Mouse (Mus musculus) intestine, embryonic 14.5 days (tissue): ENCODE data around the gene Wdr59. TPM values are rescaled to one million over a fixed set of nuclear protein-coding genes. Genes with fewer than 3 reads are reported as not detected.

Source experiments
- ATAC-seq: fragments of 200-750 bp; cut with Nextera tagmentation; replicated peaks from 2 replicates; pipeline ENCODE4 v1.8.0; 2017; ENCODE audit warnings: low read depth, moderate number of reproducible peaks, moderate TSS enrichment, moderate library complexity; ENCODE audit not compliant: low FRiP score, low TSS enrichment
- DNase-seq: peaks from one replicate; pipeline ENCODE4 v3.0.0-alpha.2; 2018; ENCODE audit warnings: low spot score
- H3K27ac ChIP-seq: fragments of 300-500 bp; sonication (generic); 2 replicates; pipeline ENCODE4 v1.5.1; 2014; ENCODE audit warnings: low read depth, mild to moderate bottlenecking, control low read depth
- H3K27me3 ChIP-seq: fragments of 300-500 bp; sonication (generic); replicated peaks from 2 replicates; pipeline ENCODE4 v1.6.1; 2014; ENCODE audit warnings: low read length, control low read depth; ENCODE audit not compliant: control insufficient read depth, insufficient read depth
- H3K36me3 ChIP-seq: fragments of 300-500 bp; sonication (generic); 2 replicates; pipeline ENCODE4 v1.6.1; 2014; ENCODE audit warnings: low read length, control low read depth; ENCODE audit not compliant: control insufficient read depth, insufficient read depth
- H3K4me1 ChIP-seq: fragments of 300-500 bp; sonication (generic); replicated peaks from 2 replicates; pipeline ENCODE4 v1.6.1; 2014; ENCODE audit warnings: low read length, control low read depth, mixed read lengths; ENCODE audit not compliant: control insufficient read depth, insufficient read depth
- H3K4me2 ChIP-seq: fragments of 300-500 bp; sonication (generic); 2 replicates; pipeline ENCODE4 v1.6.1; 2014; ENCODE audit warnings: low read length
- H3K4me3 ChIP-seq: fragments of 300-500 bp; sonication (generic); 2 replicates; pipeline ENCODE4 v1.5.1; 2014; ENCODE audit warnings: low read depth, low read length, control low read depth, mixed read lengths
- H3K9ac ChIP-seq: fragments of 300-500 bp; sonication (generic); 2 replicates; pipeline ENCODE4 v1.6.1; 2014; ENCODE audit warnings: mild to moderate bottlenecking, low read length
- H3K9me3 ChIP-seq: fragments of 300-500 bp; sonication (generic); 2 replicates; pipeline ENCODE4 v1.6.1; 2016; ENCODE audit warnings: low read length, control low read depth; ENCODE audit not compliant: control insufficient read depth
- WGBS: fragments of 180-500 bp; shearing (Covaris S2); extraction: QIAGEN DNeasy Blood & Tissue Kit; methylation state at CpG from one replicate; pipeline ENCODE4 v1.1.7; 2014; 5-methylcytosine and 5-hydroxymethylcytosine counted together
- polyA plus RNA-seq: library from polyadenylated mRNA; unstranded; fragments of >200 nt; fragmentation: Nextera tagmentation; extraction: Ambion mirVana; gene quantifications from 2 replicates; pipeline ENCODE4 v1.2.1, GENCODE M21; 2014

Gene Wdr59
- 5.2 TPM in 2 replicates for polyA plus RNA-seq

DNA sequence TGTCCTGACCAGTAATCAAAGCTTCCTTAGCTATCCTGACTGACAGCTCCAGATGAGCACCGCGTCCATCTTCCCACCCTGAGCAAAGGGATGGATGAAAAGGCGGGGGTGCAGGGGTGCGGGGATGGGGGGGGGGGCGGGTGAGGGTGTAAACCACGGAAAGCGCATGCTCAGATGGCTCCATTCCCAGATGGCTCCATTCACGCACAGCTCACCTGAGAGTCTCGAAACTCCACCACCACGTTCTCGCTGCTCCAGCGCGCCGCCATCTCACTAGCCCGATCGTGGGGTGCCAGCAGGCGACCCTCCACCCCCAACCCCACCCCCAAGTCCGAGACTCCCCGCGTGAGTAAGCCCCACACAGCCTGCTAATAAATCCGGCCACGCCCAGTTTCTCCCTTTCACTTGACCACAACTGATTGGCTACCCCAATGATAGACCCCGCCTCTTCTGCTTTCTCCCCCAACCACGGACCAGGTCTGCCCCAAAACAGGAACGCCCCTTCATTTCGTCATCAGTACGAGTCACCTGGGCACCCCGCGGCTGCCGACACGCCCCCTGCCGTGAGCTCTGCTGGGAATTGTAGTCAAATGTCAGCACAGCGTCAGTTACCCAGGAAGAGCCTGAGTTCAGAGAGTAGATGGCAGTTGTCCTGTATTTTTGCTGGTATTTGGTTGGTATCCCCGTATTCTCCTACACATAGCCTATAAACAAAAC, at the start of gene Wdr59:
TSS of gene Wdr59 (minus strand) at position 380 of the 717 bp plus-strand sequence.
- Histone ChIP-seq H3K36me3 (no peaks in the 10 kb centered on the region), H3K9me3 (no peaks in the 10 kb centered on the region), H3K27ac (no peak within 1 kb of the TSS), H3K9ac (peak within 1 kb of the TSS; percentile 48), H3K4me2 (peak within 1 kb of the TSS; percentile 72), H3K27me3 (no peaks in the 10 kb centered on the region), H3K4me3 (peak within 1 kb of the TSS; percentile 67), H3K4me1 (peaks cover 7% of the 10 kb centered on the region; the same call in 1 of the 2 replicates)
- under 1% methylated on average over 34 of the region's 34 CpGs for WGBS
- DNase-seq (peak; percentile 98), ATAC-seq (peak; percentile 100)

DNA sequence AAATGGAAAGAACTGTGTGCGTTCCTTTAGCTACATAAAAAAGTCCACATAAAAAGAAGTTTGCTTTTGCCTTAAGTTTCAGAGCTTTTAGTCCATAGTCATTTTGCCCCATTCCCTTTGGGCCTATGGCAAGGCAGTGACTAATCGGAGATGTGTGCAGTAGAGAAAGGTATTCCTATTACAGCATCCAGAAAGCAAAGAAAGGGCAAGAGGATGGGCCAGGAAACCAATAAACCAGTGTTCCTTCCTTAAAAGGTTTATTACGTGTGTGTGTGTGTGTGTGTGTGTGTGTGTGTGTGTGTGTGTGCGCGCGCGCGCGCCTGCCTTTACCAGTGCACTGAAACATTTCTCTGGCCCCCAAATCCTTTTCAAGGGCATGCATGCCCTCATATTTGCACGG, 49.8 kb upstream of the Wdr59 start:
- peaks cover 28% of the 10 kb centered on the region for H3K4me1 ChIP-seq
- H3K4me3 ChIP-seq = no peak overlapping the region
- no peaks in the 10 kb centered on the region for H3K27me3 ChIP-seq
- 81% methylated on average over 10 of the region's 10 CpGs for WGBS
- H3K36me3 ChIP-seq = no peaks in the 10 kb centered on the region
- ATAC-seq = no peak
- H3K4me2 ChIP-seq = no peak overlapping the region
- DNase-seq = no peak
- H3K9me3 ChIP-seq = no peaks in the 10 kb centered on the region
- no peak overlapping the region for H3K9ac ChIP-seq
- no peak overlapping the region for H3K27ac ChIP-seq

DNA sequence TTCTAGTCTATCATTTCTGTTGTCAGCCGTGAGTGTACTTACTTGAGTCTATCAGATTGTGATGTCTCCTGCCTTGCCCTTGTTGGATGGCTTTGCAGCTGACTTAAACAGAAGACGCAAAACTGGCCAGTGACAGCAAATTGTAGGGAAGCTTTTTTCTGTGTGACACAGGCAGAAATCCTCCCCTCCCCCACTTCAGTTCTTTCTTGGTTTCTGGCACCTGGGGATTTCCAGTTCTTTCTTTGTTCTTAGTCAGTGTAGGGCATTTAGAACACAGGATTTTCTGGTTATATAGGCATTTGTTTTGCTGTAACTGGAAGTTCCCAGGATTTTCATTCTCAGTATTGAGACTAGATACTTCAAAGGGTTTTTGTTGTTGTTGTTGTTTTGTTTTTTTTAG, 48.5 kb upstream of the Wdr59 start:
- Histone ChIP-seq H3K4me2 (no peak overlapping the region), H3K36me3 (no peaks in the 10 kb centered on the region), H3K9ac (no peak overlapping the region), H3K4me1 (peaks cover 39% of the 10 kb centered on the region), H3K9me3 (no peaks in the 10 kb centered on the region), H3K4me3 (no peak overlapping the region), H3K27me3 (no peaks in the 10 kb centered on the region), H3K27ac (no peak overlapping the region)
- ATAC-seq = no peak
- 87% methylated on average over 2 of the region's 2 CpGs for WGBS
- no peak for DNase-seq

DNA sequence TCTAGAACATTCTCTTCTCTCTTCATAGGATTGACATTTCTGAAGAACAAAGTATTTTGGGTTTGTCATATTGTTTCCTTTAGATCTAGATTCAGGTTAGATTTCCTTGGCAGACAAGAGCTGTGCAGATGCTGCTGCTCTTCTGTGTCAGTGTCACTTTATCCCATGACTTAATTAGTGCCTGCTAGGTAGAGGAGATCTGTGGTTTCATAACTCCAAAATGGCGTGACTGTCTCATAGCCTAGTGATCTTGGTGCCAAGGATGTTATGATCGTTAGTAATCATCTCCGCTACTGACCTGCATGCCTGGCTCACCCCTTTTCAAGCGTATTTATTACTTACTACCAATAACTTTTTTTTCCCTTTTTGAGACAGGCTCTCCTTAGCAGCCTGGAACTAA, 48.0 kb upstream of the Wdr59 start:
- Histone ChIP-seq H3K27ac (no peak overlapping the region), H3K9me3 (no peaks in the 10 kb centered on the region), H3K9ac (no peak overlapping the region), H3K27me3 (no peaks in the 10 kb centered on the region), H3K4me2 (no peak overlapping the region), H3K36me3 (no peaks in the 10 kb centered on the region), H3K4me3 (no peak overlapping the region), H3K4me1 (peaks cover 39% of the 10 kb centered on the region)
- no peak for DNase-seq
- ATAC-seq = no peak
- WGBS = 87% methylated on average over 4 of the region's 4 CpGs

DNA sequence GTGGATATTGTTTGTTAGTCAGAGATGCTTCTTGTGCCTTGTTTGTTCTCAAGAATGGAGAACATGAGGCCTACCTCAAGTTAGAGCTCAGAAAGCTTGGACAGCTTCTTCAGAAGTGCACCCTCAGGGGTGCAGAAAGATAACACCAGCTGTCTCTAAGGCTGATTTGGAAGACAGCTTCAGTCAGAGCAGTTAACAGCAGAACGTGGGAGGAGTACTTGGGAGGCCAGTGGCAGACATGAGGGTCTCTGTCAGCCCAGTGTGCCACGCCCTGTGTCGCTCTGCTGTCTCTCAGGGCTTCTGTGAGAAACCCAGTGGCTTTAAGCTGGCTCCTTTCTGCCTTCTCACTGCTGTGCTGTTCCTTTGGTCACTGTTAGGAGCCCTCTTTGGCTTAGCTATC, 46.1 kb upstream of the Wdr59 start:
- no peak for ATAC-seq
- peaks cover 39% of the 10 kb centered on the region for H3K4me1 ChIP-seq
- no peak overlapping the region for H3K27ac ChIP-seq
- no peaks in the 10 kb centered on the region for H3K27me3 ChIP-seq
- no peak for DNase-seq
- no peak overlapping the region for H3K9ac ChIP-seq
- 56% methylated on average over 3 of the region's 3 CpGs for WGBS
- H3K9me3 ChIP-seq = no peaks in the 10 kb centered on the region
- H3K4me3 ChIP-seq = no peak overlapping the region
- no peak overlapping the region for H3K4me2 ChIP-seq
- H3K36me3 ChIP-seq = no peaks in the 10 kb centered on the region

DNA sequence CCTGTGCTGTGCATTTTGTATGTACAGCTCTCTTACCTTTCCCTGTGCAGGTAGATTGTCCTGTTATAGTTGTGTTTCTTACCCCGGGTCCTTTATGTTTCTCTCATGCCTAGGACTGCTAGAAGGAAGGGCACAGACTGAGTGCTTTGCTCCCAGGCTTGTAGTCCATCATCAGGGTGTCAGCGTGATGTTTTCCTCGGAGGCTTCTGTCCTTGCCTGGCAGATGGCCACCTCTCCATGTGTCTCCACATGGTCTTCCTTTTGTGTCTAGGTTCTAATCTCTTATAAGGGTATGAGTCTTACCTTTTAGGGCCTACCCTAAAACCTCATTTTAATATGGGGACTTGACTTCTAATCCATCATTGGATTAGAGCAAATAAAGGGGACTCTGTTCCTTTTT, 45.7 kb upstream of the Wdr59 start:
- Histone ChIP-seq H3K27me3 (no peaks in the 10 kb centered on the region), H3K4me2 (no peak overlapping the region), H3K9me3 (no peaks in the 10 kb centered on the region), H3K27ac (no peak overlapping the region), H3K4me1 (peaks cover 35% of the 10 kb centered on the region), H3K4me3 (no peak overlapping the region), H3K9ac (no peak overlapping the region), H3K36me3 (no peaks in the 10 kb centered on the region)
- no peak for ATAC-seq
- DNase-seq = no peak
- WGBS = 49% methylated on average over 3 of the region's 3 CpGs

DNA sequence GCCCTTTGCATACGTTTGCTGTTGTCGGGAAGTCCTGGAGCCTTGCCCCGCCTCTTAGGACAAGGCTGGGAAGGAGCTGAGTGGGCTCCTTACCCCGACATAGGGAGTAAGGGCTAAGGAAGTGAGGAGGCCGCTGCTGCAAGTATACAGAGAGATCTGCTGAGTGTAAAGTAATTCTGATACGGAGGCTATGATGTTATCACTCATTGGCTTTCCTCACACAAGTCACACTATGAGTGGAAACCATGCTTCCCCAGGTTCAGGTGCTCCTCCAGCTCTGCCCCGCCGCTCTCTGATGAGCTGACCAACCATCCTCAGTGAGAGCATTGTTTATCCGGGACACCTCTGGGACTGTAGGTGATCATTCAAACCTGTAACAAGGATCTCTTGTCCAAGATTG, 44.4 kb upstream of the Wdr59 start:
- Histone ChIP-seq H3K9me3 (no peaks in the 10 kb centered on the region), H3K4me3 (no peak overlapping the region), H3K4me2 (no peak overlapping the region), H3K27me3 (no peaks in the 10 kb centered on the region), H3K9ac (no peak overlapping the region), H3K27ac (no peak overlapping the region), H3K36me3 (no peaks in the 10 kb centered on the region), H3K4me1 (peaks cover 23% of the 10 kb centered on the region)
- DNase-seq (no peak), ATAC-seq (no peak)
- 57% methylated on average over 9 of the region's 9 CpGs for WGBS

DNA sequence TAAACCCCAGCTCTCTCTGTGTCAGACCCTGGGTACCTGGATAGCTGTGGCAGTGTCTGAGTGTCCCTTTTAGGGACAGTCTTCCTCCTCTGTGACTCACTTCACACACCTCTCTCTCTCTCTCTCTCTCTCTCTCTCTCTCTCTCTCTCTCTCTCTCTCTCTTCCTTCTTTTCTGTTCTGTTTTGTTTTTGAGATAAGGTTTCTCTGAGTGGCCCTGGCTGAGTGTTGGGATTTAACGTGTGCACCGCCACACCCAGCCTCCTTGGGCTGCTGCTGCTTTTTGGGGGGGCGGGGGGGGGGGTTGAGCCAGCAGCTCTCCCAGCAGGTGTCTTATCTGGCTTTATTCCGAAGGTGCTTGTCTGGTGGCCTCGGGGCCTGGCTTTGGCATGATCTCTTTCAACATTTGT, 43.9 kb upstream of the Wdr59 start:
- ATAC-seq (no peak), DNase-seq (no peak)
- Histone ChIP-seq H3K4me2 (no peak overlapping the region), H3K27ac (no peak overlapping the region), H3K4me1 (peaks cover 23% of the 10 kb centered on the region), H3K4me3 (no peak overlapping the region), H3K36me3 (no peaks in the 10 kb centered on the region), H3K27me3 (no peaks in the 10 kb centered on the region), H3K9ac (no peak overlapping the region), H3K9me3 (no peaks in the 10 kb centered on the region)
- WGBS = 37% methylated on average over 5 of the region's 5 CpGs

DNA sequence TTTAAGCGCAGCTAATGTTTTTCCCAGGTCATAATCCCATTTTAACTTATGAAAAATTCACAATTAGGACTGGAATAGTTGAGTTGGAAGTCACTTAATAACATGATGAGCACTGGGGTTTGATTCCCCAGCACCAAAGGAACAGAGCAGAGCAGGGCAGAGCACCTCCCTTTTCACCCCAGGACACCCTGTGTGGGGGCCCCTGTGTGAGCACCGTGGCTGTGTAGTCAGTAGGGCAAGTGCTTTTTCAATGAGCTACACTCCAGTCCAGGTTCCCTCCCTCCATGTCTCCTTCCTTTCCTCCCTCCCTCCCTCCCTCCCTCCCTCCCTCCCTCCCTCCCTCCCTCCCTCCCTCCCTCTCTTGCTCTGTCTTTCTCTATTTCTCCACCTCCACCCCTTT, 42.2 kb upstream of the Wdr59 start:
- ATAC-seq = no peak
- H3K9me3 ChIP-seq = no peaks in the 10 kb centered on the region
- H3K4me3 ChIP-seq = no peak overlapping the region
- H3K4me2 ChIP-seq = no peak overlapping the region
- H3K36me3 ChIP-seq = no peaks in the 10 kb centered on the region
- 92% methylated on average over 2 of the region's 2 CpGs for WGBS
- no peak overlapping the region for H3K9ac ChIP-seq
- H3K4me1 ChIP-seq = peaks cover 28% of the 10 kb centered on the region
- H3K27ac ChIP-seq = no peak overlapping the region
- DNase-seq = no peak
- H3K27me3 ChIP-seq = no peaks in the 10 kb centered on the region
